Mouse (Mus musculus) subcutaneous adipose tissue, adult 2 months (tissue): Measurements from ENCODE around the gene Nol6. TPM values are rescaled to one million over a fixed set of nuclear protein-coding genes. Genes with fewer than 3 reads are reported as not detected.

Experiments used
- polyA plus RNA-seq: library from polyadenylated mRNA; depleted of rRNA; stranded (reverse); fragments of >200 nt; gene quantifications from 2 replicates; pipeline ENCODE4 v1.2.3, GENCODE M21; 2012; ENCODE audit warnings: low replicate concordance; rRNA removed

Gene Nol6
- polyA plus RNA-seq: 54.2 and 70.2 TPM in 2 replicates

DNA sequence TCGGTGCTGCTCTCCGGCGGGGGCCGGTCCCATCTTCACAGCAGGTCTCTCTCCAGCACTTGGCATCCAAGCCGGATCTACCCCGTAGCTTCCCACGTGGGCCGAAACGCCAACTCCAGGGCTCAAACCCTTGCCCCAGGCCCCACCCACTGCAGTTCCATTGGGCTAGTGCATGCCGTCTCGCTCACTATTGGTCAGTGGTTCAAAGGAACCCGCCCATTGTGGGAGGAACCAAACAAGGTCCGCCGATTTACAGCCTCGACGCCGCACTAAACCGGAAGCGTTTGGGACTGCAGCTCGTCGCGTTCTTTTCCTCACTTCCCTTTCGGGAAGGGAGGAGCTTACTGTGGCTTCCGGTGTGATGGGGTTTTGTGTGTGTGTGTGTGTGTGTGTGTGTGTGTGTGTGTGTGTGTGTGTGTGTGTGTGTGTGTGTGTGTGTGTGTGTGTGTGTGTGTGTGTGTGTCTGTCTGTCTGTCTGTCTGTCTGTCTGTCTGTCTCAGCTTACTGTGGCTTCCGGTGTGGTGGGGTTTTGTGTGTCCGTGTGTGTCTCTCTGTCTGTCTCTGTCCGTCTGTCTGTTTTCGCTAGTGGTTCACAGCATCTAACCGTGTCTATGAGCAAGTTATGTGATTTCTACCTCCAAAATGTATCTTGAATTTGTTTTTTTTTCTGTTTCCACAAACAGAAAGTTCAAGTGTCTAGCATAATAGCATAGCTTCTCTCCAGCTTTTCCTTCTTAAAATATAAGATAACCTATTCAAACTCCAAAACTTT is at the start of gene Nol6:
TSS of gene Nol6 (minus strand) at position 276 of the 772 bp plus-strand sequence.

GRCm38 (mm10) chr4:41135711-41136453 is 11.6 kb upstream of the Nol6 start, which contains the start of gene Ube2r2:
TSS of gene Ube2r2 (plus strand) at chr4:41135743.

GRCm38 (mm10) chr4:41097871-41098576 is 26.2 kb downstream of the Nol6 start, which contains the start of gene Aqp3:
TSS of gene Aqp3 (minus strand) at chr4:41098183.

Other genes with a start within 250 kb of the Nol6 start
- 0.53 and 1.0 TPM in 2 replicates for gene Spink4, start 204.4 kb downstream of the Nol6 start, polyA plus RNA-seq
- gene Bag1, start 176.2 kb downstream of the Nol6 start, polyA plus RNA-seq: 85.0 and 117 TPM in 2 replicates
- gene Chmp5, start 176.0 kb downstream of the Nol6 start, polyA plus RNA-seq: 19.0 and 27.1 TPM in 2 replicates
- 28.7 and 45.9 TPM in 2 replicates for gene Nfx1, start 153.5 kb downstream of the Nol6 start, polyA plus RNA-seq
- gene Aqp7, start 76.3 kb downstream of the Nol6 start, polyA plus RNA-seq: 43.3 and 234 TPM in 2 replicates
- 0.96 and 8.0 TPM in 2 replicates for gene Aqp3, start 26.3 kb downstream of the Nol6 start, polyA plus RNA-seq
- 57.1 and 61.8 TPM in 2 replicates for gene Ube2r2, start 11.3 kb upstream of the Nol6 start, polyA plus RNA-seq
- gene Ubap2, start 150.7 kb upstream of the Nol6 start, polyA plus RNA-seq: 50.5 and 60.0 TPM in 2 replicates
- gene Dcaf12, start 190.4 kb upstream of the Nol6 start, polyA plus RNA-seq: 28.1 and 38.7 TPM in 2 replicates
- 34.9 and 47.2 TPM in 2 replicates for gene Ubap1, start 224.5 kb upstream of the Nol6 start, polyA plus RNA-seq